Mouse (Mus musculus) stomach, postnatal 0 days (tissue): ENCODE data around the gene Tmem38b.

ENCODE experiments used
- CTCF ChIP-seq: IDR thresholded peaks from 2 replicates; pipeline ENCODE4 v1.5.1; 2016; ENCODE audit warnings: antibody characterized with exemption, low read depth, mild to moderate bottlenecking, moderate library complexity
- EP300 ChIP-seq: optimal IDR thresholded peaks from 2 replicates; pipeline ENCODE3; 2016; ENCODE audit warnings: antibody characterized with exemption

DNA sequence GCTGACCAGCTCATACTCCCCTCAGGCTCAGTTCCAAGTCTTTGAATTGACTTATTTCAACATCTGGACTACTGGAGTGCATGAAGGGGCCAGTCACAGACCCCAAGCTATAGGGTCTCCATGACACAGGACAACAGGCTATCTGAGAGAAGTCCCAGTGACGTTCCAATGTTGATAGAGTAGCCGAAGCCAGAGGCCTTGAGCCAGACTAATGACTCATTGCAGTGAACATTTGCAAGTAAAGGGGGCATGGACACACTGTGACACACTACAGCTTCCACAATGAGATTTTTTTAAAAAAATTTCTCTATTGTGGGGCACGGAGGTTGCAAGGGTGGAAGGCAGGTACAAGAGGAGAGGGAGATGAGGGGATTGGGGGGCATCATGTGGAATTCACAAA is 81.2 kb downstream of the Tmem38b start:
- TF ChIP-seq EP300 (no peak), CTCF (no peak)
